Mouse (Mus musculus) bone marrow, adult 2 months (tissue): ENCODE measurements around the gene Pigs. TPM values are rescaled to one million over a fixed set of nuclear protein-coding genes. Genes with fewer than 3 reads are reported as not detected.

Experiments
- H3K27ac ChIP-seq: fragments of 200-500 bp; 2 replicates; pipeline ENCODE4 v1.5.1; 2012; ENCODE audit warnings: low read depth, mild to moderate bottlenecking, control low read depth, inconsistent platforms, low read length; ENCODE audit not compliant: control insufficient read depth, poor library complexity, insufficient read depth
- H3K4me1 ChIP-seq: fragments of 200-500 bp; 2 replicates; pipeline ENCODE4 v1.6.1; 2011; ENCODE audit warnings: low read length; ENCODE audit not compliant: control insufficient read depth, insufficient read depth
- H3K4me3 ChIP-seq: fragments of 200-500 bp; replicated peaks from 2 replicates; pipeline ENCODE3; 2011; ENCODE audit warnings: mild to moderate bottlenecking, low read depth, low read length, control low read depth; ENCODE audit not compliant: control insufficient read depth
- CTCF ChIP-seq: fragments of 200-500 bp; IDR thresholded peaks from 2 replicates; pipeline ENCODE4 v1.5.1; 2011; ENCODE audit warnings: low read length, control low read depth; ENCODE audit not compliant: control insufficient read depth, insufficient read depth
- POLR2A ChIP-seq: fragments of 200-500 bp; IDR thresholded peaks from 2 replicates; pipeline ENCODE4 v1.6.1; 2011; ENCODE audit warnings: low read depth, mild to moderate bottlenecking, control low read depth, low read length, borderline replicate concordance; ENCODE audit not compliant: control insufficient read depth
- WGBS: fragments of 180-500 bp; shearing (Covaris S2); methylation state at CpG from one replicate; pipeline ENCODE4 v1.1.7; 2018; 5-methylcytosine and 5-hydroxymethylcytosine counted together
- polyA plus RNA-seq: library from polyadenylated mRNA; stranded (reverse); fragments of >200 nt; gene quantifications from 2 replicates; pipeline ENCODE4 v1.2.4, GENCODE M21; 2011; ENCODE audit warnings: low replicate concordance; ENCODE audit not compliant: missing spikeins, insufficient read depth, insufficient read length

Pigs gene
- polyA plus RNA-seq, 1 experiment, result 16.7 TPM

- Histone ChIP-seq H3K4me3 (no peak overlapping the region), H3K27ac (no peak overlapping the region), H3K4me1 (no peaks in the 10 kb centered on the region)
- 28% methylated on average over 12 of the region's 12 CpGs for WGBS
- TF ChIP-seq CTCF, result no peak
- no peak for TF ChIP-seq POLR2A
Measured at GRCm38 (mm10) chr11:78377549-78378159, 49.4 kb downstream of the Pigs start.

GRCm38 (mm10) chr11:78380351-78380750, 52.1 kb downstream of the Pigs start:
- TF ChIP-seq CTCF, result no peak
- no peak for TF ChIP-seq POLR2A
- Histone ChIP-seq H3K4me3 (no peak overlapping the region), H3K27ac (no peak overlapping the region), H3K4me1 (no peaks in the 10 kb centered on the region)
- WGBS, result 79% methylated on average over 4 of the region's 4 CpGs

GRCm38 (mm10) chr11:78380996-78381395, 52.8 kb downstream of the Pigs start:
- H3K27ac ChIP-seq, result no peak overlapping the region
- WGBS, result 75% methylated on average over 3 of the region's 3 CpGs
- no peak overlapping the region for H3K4me3 ChIP-seq
- TF ChIP-seq POLR2A (no peak), CTCF (no peak)
- no peaks in the 10 kb centered on the region for H3K4me1 ChIP-seq

DNA sequence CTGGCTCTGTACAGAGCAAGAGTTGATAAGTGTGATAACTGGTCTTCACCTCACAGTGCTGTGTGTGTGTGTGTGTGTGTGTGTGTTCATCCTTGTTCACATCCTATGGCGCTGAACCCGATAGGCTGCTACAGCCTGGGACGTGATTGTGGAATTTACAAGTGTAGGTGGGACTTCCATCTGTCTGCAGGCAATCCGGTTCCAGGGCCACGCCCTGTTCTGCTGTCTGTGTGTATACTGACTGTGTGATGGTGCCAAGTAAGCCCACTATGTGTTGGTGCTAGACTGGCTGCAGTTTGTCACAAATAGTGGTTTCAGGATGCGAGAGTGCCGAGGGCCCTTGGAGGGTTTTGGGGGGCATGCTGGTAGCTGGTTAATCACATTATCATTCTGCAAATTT, 54.1 kb downstream of the Pigs start:
- no peaks in the 10 kb centered on the region for H3K4me1 ChIP-seq
- WGBS, result 77% methylated on average over 7 of the region's 7 CpGs
- TF ChIP-seq POLR2A, result no peak
- TF ChIP-seq CTCF, result no peak
- H3K27ac ChIP-seq, result no peak overlapping the region
- no peak overlapping the region for H3K4me3 ChIP-seq

DNA sequence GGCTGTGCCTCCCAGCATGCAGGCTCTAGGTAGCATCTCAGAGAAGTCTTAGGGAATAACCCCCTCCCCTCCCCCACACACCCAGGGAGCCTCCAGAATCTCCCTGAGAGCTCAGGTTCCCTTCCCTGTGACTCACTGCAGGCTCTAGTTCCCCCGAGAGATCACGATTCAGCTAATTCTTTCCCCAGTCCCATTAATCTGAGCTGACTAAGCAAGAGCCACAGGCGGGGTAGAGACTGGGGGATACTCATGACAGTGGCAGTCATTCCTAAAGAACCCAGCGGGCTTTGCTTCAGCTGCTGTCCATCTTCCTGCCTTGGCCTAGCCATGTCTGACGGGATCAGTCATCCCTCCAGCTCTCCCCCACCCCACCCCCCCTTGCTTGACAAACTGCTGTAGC, 54.5 kb downstream of the Pigs start:
- Histone ChIP-seq H3K27ac (no peak overlapping the region), H3K4me3 (no peak overlapping the region), H3K4me1 (no peaks in the 10 kb centered on the region)
- WGBS, result 65% methylated on average over 5 of the region's 5 CpGs
- no peak for TF ChIP-seq CTCF
- TF ChIP-seq POLR2A, result no peak

GRCm38 (mm10) chr11:78385776-78386175, 57.6 kb downstream of the Pigs start:
- 83% methylated on average over 10 of the region's 10 CpGs for WGBS
- no peak overlapping the region for H3K27ac ChIP-seq

GRCm38 (mm10) chr11:78386508-78387043, 58.4 kb downstream of the Pigs start, which contains the start of gene Foxn1:
Gene Foxn1 (minus strand): TSS chr11:78386558.
- Histone ChIP-seq H3K4me3 (no peak within 1 kb of the TSS), H3K4me1 (no peaks in the 10 kb centered on the region), H3K27ac (no peak within 1 kb of the TSS; the same call in 1 of the 2 replicates)
- WGBS, result 75% methylated on average over 14 of the region's 14 CpGs
- TF ChIP-seq CTCF (no peak), POLR2A (no peak)

More at GRCm38 (mm10) chr11:78385776-78386175, 57.6 kb downstream of the Pigs start:
- no peaks in the 10 kb centered on the region for H3K4me1 ChIP-seq
- TF ChIP-seq POLR2A (no peak), CTCF (no peak)
- H3K4me3 ChIP-seq, result no peak overlapping the region

Other genes with a start within 250 kb of the Pigs start
- gene Eral1, start 248.0 kb upstream of the Pigs start, polyA plus RNA-seq, result 9.8 and 16.3 TPM in 2 replicates
- gene Fam222b, start 233.8 kb upstream of the Pigs start, polyA plus RNA-seq, result 5.3 and 12.3 TPM in 2 replicates
- gene Traf4, start 162.8 kb upstream of the Pigs start, polyA plus RNA-seq, result 20.6 and 30.0 TPM in 2 replicates
- 10.4 and 17.8 TPM in 2 replicates for gene Nek8, start 151.7 kb upstream of the Pigs start, polyA plus RNA-seq
- 48.0 and 66.6 TPM in 2 replicates for gene Tlcd1, start 151.7 kb upstream of the Pigs start, polyA plus RNA-seq
- 181 and 299 TPM in 2 replicates for gene Rpl23a, start 144.8 kb upstream of the Pigs start, polyA plus RNA-seq
- gene Rab34, start 140.0 kb upstream of the Pigs start, polyA plus RNA-seq, result 5.2 and 8.6 TPM in 2 replicates
- gene Proca1, start 135.0 kb upstream of the Pigs start, polyA plus RNA-seq, result 2.6 and 3.3 TPM in 2 replicates
- gene Sdf2, start 82.7 kb upstream of the Pigs start, polyA plus RNA-seq, result 47.7 and 67.8 TPM in 2 replicates
- gene Supt6, start 82.4 kb upstream of the Pigs start, polyA plus RNA-seq, result 15.1 and 30.7 TPM in 2 replicates
- gene 2610507B11Rik, start 66.7 kb upstream of the Pigs start, polyA plus RNA-seq, result 25.9 and 50.3 TPM in 2 replicates
- gene BC030499, start 37.6 kb upstream of the Pigs start, polyA plus RNA-seq, result 2.4 and 3.9 TPM in 2 replicates
- gene Spag5, start 26.9 kb upstream of the Pigs start, polyA plus RNA-seq, result 70.4 and 91.6 TPM in 2 replicates
- gene Aldoc, start 5.4 kb upstream of the Pigs start, polyA plus RNA-seq, result 2.9 and 8.4 TPM in 2 replicates
- gene Unc119, start 15.1 kb downstream of the Pigs start, polyA plus RNA-seq, result 35.6 and 71.9 TPM in 2 replicates
- not detected in 2 replicates for gene Foxn1, start 58.1 kb downstream of the Pigs start, polyA plus RNA-seq
- not detected in 2 replicates for gene Slc13a2, start 93.8 kb downstream of the Pigs start, polyA plus RNA-seq
- gene Slc46a1, start 137.3 kb downstream of the Pigs start, polyA plus RNA-seq, result 1.6 TPM in 1 of 2 replicates, not detected in the other
- not detected in 2 replicates for gene Sarm1, start 169.3 kb downstream of the Pigs start, polyA plus RNA-seq
- gene Vtn, start 170.7 kb downstream of the Pigs start, polyA plus RNA-seq, result 6.2 and 19.7 TPM in 2 replicates
- not detected in 2 replicates for gene Sebox, start 175.0 kb downstream of the Pigs start, polyA plus RNA-seq
- gene Tmem199, start 183.8 kb downstream of the Pigs start, polyA plus RNA-seq, result 6.5 and 16.5 TPM in 2 replicates
- 14.2 and 19.0 TPM in 2 replicates for gene Poldip2, start 183.8 kb downstream of the Pigs start, polyA plus RNA-seq
- gene Tnfaip1, start 207.9 kb downstream of the Pigs start, polyA plus RNA-seq, result 5.4 and 11.7 TPM in 2 replicates
- 28.2 and 42.1 TPM in 2 replicates for gene Ift20, start 207.9 kb downstream of the Pigs start, polyA plus RNA-seq
- gene Tmem97, start 222.4 kb downstream of the Pigs start, polyA plus RNA-seq, result 16.1 and 27.3 TPM in 2 replicates